Mouse (Mus musculus) monocyte, adult 59 days (primary cell): ENCODE measurements around the gene Gabpb1. TPM values are rescaled to one million over a fixed set of nuclear protein-coding genes. Genes with fewer than 3 reads are reported as not detected.

Experiments
- total RNA-seq, 2 experiments: library from RNA; stranded (reverse); gene quantifications; one replicate each; pipeline ENCODE4 v1.2.4; 2023

Gabpb1 gene
- total RNA-seq, result 10 to 100 TPM; 21.4 to 25.7 TPM

GRCm38 (mm10) chr2:126676122-126676515, at the start of gene Gabpb1:
TSS of gene Gabpb1 (minus strand) at chr2:126676337.

GRCm38 (mm10) chr2:126706759-126707437, 30.8 kb upstream of the Gabpb1 start, which contains the start of gene Usp8:
TSS of gene Usp8 (plus strand) at chr2:126707328.

GRCm38 (mm10) chr2:126619249-126619704, 56.9 kb downstream of the Gabpb1 start, which contains the start of gene Hdc:
TSS of gene Hdc (minus strand) at chr2:126619299.

Other genes with a start within 250 kb of the Gabpb1 start
- 10 to 100 TPM; 73.0 to 75.6 TPM for gene Atp8b4, start 175.7 kb downstream of the Gabpb1 start, total RNA-seq
- gene Slc27a2, start 123.9 kb downstream of the Gabpb1 start, total RNA-seq, result not detected
- 1 to 10 TPM; 1.5 to 2.1 TPM for gene Hdc, start 57.0 kb downstream of the Gabpb1 start, total RNA-seq
- gene Usp8, start 31.0 kb upstream of the Gabpb1 start, total RNA-seq, result 10 to 100 TPM; 91.4 to 92.3 TPM
- under 1 TPM in 1 of 2 experiments, not detected in 1; 0.39 TPM for gene Usp50, start 107.1 kb upstream of the Gabpb1 start, total RNA-seq
- 10 to 100 TPM; 58.4 to 73.4 TPM for gene Trpm7, start 199.9 kb upstream of the Gabpb1 start, total RNA-seq